In genomic region chr17:33924577-33925283, GRCm38 (mm10) we compare ENCODE assay signal across 9 mouse cellular contexts. TPM values are rescaled to one million over a fixed set of nuclear protein-coding genes. Genes with fewer than 3 reads are reported as not detected.
DNase-seq lines count a peak whose midpoint lies in the region; ATAC-seq and TF ChIP-seq lines count a peak whose summit lies in the region.
"Had no signal": no experiment of that assay in that cellular context is flagged by ENCODE, and none has a peak within 500 bp of the region (broad histone marks: within the 10 kb centered on the region; RNA-seq: fewer than 3 reads in every experiment).

No protein-coding gene starts in this region.

- whole genome bisulfite sequencing in forebrain, postnatal 0 days, result 90% methylated on average over 10 of the region's 10 CpGs
- WGBS in forebrain, embryonic 16.5 days, result 85% methylated on average over 10 of the region's 10 CpGs
- 76% methylated on average over 10 of the region's 10 CpGs for WGBS in liver, postnatal 0 days (ENCODE audit: insufficient replicate concordance)
- whole genome bisulfite sequencing in forebrain, embryonic 13.5 days, result 88% methylated on average over 10 of the region's 10 CpGs

- H3K4me1 ChIP-seq in forebrain, postnatal 0 days (ENCODE audit: insufficient read depth), result peaks cover 10% of the 10 kb centered on the region
- peaks cover 20% of the 10 kb centered on the region for H3K4me1 ChIP-seq in forebrain, embryonic 16.5 days (replicated peaks; ENCODE audit: control insufficient read depth, insufficient read depth, low read length)
- peaks cover 3% of the 10 kb centered on the region; the same call in 1 of the 2 replicates for H3K4me1 ChIP-seq in liver, postnatal 0 days (ENCODE audit: insufficient read depth)
- H3K4me1 ChIP-seq in forebrain, embryonic 13.5 days, result peaks cover 28% of the 10 kb centered on the region

- H3K9ac ChIP-seq in forebrain, postnatal 0 days, result no peak overlapping the region
- no peak overlapping the region for H3K9ac ChIP-seq in forebrain, embryonic 16.5 days (replicated peaks; ENCODE audit: low read depth, low read length)
- H3K9ac ChIP-seq in liver, postnatal 0 days (replicated peaks), result no peak overlapping the region
- no peak overlapping the region for H3K9ac ChIP-seq in forebrain, embryonic 13.5 days
- H3K9ac ChIP-seq: neural tube, embryonic 12.5 days had no signal

- H3K36me3 ChIP-seq in forebrain, postnatal 0 days (ENCODE audit: insufficient read depth), result 0 out of 2 replicates have a peak, but pooled peaks cover 5% of the 10 kb centered on the region
- H3K36me3 ChIP-seq in forebrain, embryonic 16.5 days (ENCODE audit: control insufficient read depth, insufficient read depth), result 0 out of 2 replicates have a peak, but pooled peaks cover 2% of the 10 kb centered on the region
- peaks cover 42% of the 10 kb centered on the region for H3K36me3 ChIP-seq in liver, postnatal 0 days (replicated peaks; ENCODE audit: insufficient read depth, low read length)
- H3K36me3 ChIP-seq in forebrain, embryonic 13.5 days (ENCODE audit: poor library complexity, severe bottlenecking), result peaks cover 13% of the 10 kb centered on the region; the same call in 1 of the 2 replicates

- TF ChIP-seq EP300 in liver, postnatal 0 days (IDR thresholded peaks at IDR 0.05; ENCODE audit: low read depth), result no peak

- DNase-seq in forebrain, postnatal 0 days, result no peak
- DNase-seq in 416B (ENCODE audit: low read depth) (peak; percentile 74), R1 (ENCODE audit: low read depth, low spot score) (peak; percentile 86)
- peak; percentile 67 for DNase-seq in liver, postnatal 0 days
- DNase-seq in urinary bladder, postnatal 10 days (ENCODE audit: low spot score), result no peak
- no peak for DNase-seq in layer of hippocampus, postnatal 14 days (ENCODE audit: low spot score in 2 of 2)

- H3K27me3 ChIP-seq in forebrain, postnatal 0 days (ENCODE audit: insufficient read depth, low read length), result no peaks in the 10 kb centered on the region
- H3K27me3 ChIP-seq in forebrain, embryonic 16.5 days (replicated peaks; ENCODE audit: control insufficient read depth, insufficient read depth, low read length), result no peaks in the 10 kb centered on the region
- no peaks in the 10 kb centered on the region for H3K27me3 ChIP-seq in liver, postnatal 0 days (ENCODE audit: insufficient read depth, low read length)
- no peaks in the 10 kb centered on the region for H3K27me3 ChIP-seq in forebrain, embryonic 13.5 days
- H3K27me3 ChIP-seq: neural tube, embryonic 12.5 days had no signal

- no peak overlapping the region for H3K4me2 ChIP-seq in forebrain, postnatal 0 days (ENCODE audit: low read depth)
- no peak overlapping the region for H3K4me2 ChIP-seq in forebrain, embryonic 16.5 days (ENCODE audit: low read length)
- H3K4me2 ChIP-seq in liver, postnatal 0 days (ENCODE audit: low read depth, low read length), result no peak overlapping the region
- no peak overlapping the region for H3K4me2 ChIP-seq in forebrain, embryonic 13.5 days
- H3K4me2 ChIP-seq: neural tube, embryonic 12.5 days had no signal

- no peak for ATAC-seq in forebrain, postnatal 0 days
- no peak for ATAC-seq in forebrain, embryonic 16.5 days
- no peak for ATAC-seq in liver, postnatal 0 days
- ATAC-seq in forebrain, embryonic 13.5 days, result no peak

- no peak overlapping the region for H3K27ac ChIP-seq in forebrain, postnatal 0 days (ENCODE audit: low read depth, low read length)
- no peak overlapping the region for H3K27ac ChIP-seq in forebrain, embryonic 16.5 days (ENCODE audit: low read length)
- H3K27ac ChIP-seq in liver, postnatal 0 days (ENCODE audit: low read depth), result no peak overlapping the region
- no peak overlapping the region for H3K27ac ChIP-seq in forebrain, embryonic 13.5 days
- H3K27ac ChIP-seq: neural tube, embryonic 12.5 days had no signal

- peak; percentile 66 for TF ChIP-seq CTCF in forebrain, postnatal 0 days (IDR thresholded peaks at IDR 0.05; ENCODE audit: low read depth)
- peak; percentile 80 for TF ChIP-seq CTCF in liver, postnatal 0 days (IDR thresholded peaks at IDR 0.05; ENCODE audit: low read depth)

- H3K4me3 ChIP-seq in forebrain, postnatal 0 days (ENCODE audit: low read depth, low read length), result no peak overlapping the region
- H3K4me3 ChIP-seq in forebrain, embryonic 16.5 days (replicated peaks; ENCODE audit: low read length), result no peak overlapping the region
- H3K4me3 ChIP-seq in liver, postnatal 0 days (ENCODE audit: low read depth, low read length), result no peak overlapping the region
- no peak overlapping the region for H3K4me3 ChIP-seq in forebrain, embryonic 13.5 days
- H3K4me3 ChIP-seq: neural tube, embryonic 12.5 days had no signal

- no peaks in the 10 kb centered on the region for H3K9me3 ChIP-seq in forebrain, postnatal 0 days (ENCODE audit: low read length)
- no peaks in the 10 kb centered on the region for H3K9me3 ChIP-seq in forebrain, embryonic 16.5 days (ENCODE audit: control insufficient read depth, low read length)
- H3K9me3 ChIP-seq in liver, postnatal 0 days (ENCODE audit: low read length), result no peaks in the 10 kb centered on the region
- H3K9me3 ChIP-seq in forebrain, embryonic 13.5 days (replicated peaks), result no peaks in the 10 kb centered on the region
- H3K9me3 ChIP-seq: neural tube, embryonic 12.5 days had no signal

RNA-seq across cellular contexts. Expression of gene Rgl2, which starts 4.6 kb away (rescaled TPM):
- 75.7 and 76.3 TPM in 2 replicates for total RNA-seq in forebrain, postnatal 0 days (2014; rRNA removed)
- 24.1 and 27.1 TPM in 2 replicates for polyA plus RNA-seq in forebrain, postnatal 0 days (2015; fragmentation: Nextera tagmentation; extraction: Ambion mirVana)
- polyA plus RNA-seq in forebrain, embryonic 16.5 days (2015; fragmentation: Nextera tagmentation; extraction: Ambion mirVana), result 40.8 and 52.3 TPM in 2 replicates
- 6.8 and 7.4 TPM in 2 replicates for polyA plus RNA-seq in liver, postnatal 0 days (2015; fragmentation: Nextera tagmentation; extraction: Ambion mirVana)
- polyA plus RNA-seq in forebrain, embryonic 13.5 days (2015; fragmentation: Nextera tagmentation; extraction: Ambion mirVana), result 39.3 and 46.6 TPM in 2 replicates
- 10 to 100 TPM; 67.0 to 68.9 TPM for total RNA-seq in layer of hippocampus, postnatal 14 days (2021)

RNA-seq across cellular contexts. Expression of gene Zbtb22, which starts 9.0 kb away (rescaled TPM):
- total RNA-seq in forebrain, postnatal 0 days (2014; rRNA removed), result 34.4 and 44.0 TPM in 2 replicates
- 20.4 and 22.3 TPM in 2 replicates for polyA plus RNA-seq in forebrain, postnatal 0 days (2015; fragmentation: Nextera tagmentation; extraction: Ambion mirVana)
- 17.1 and 17.2 TPM in 2 replicates for polyA plus RNA-seq in forebrain, embryonic 16.5 days (2015; fragmentation: Nextera tagmentation; extraction: Ambion mirVana)
- 7.1 and 7.9 TPM in 2 replicates for polyA plus RNA-seq in liver, postnatal 0 days (2015; fragmentation: Nextera tagmentation; extraction: Ambion mirVana)
- polyA plus RNA-seq in forebrain, embryonic 13.5 days (2015; fragmentation: Nextera tagmentation; extraction: Ambion mirVana), result 18.1 and 20.6 TPM in 2 replicates
- 10 to 100 TPM; 30.5 to 34.0 TPM for total RNA-seq in layer of hippocampus, postnatal 14 days (2021)

RNA-seq across cellular contexts. Expression of gene Tapbp, which starts 9.0 kb away (rescaled TPM):
- 27.2 and 36.0 TPM in 2 replicates for total RNA-seq in forebrain, postnatal 0 days (2014; rRNA removed)
- polyA plus RNA-seq in forebrain, postnatal 0 days (2015; fragmentation: Nextera tagmentation; extraction: Ambion mirVana), result 25.0 and 26.2 TPM in 2 replicates
- 13.7 and 15.4 TPM in 2 replicates for polyA plus RNA-seq in forebrain, embryonic 16.5 days (2015; fragmentation: Nextera tagmentation; extraction: Ambion mirVana)
- polyA plus RNA-seq in liver, postnatal 0 days (2015; fragmentation: Nextera tagmentation; extraction: Ambion mirVana), result 47.0 and 47.9 TPM in 2 replicates
- polyA plus RNA-seq in forebrain, embryonic 13.5 days (2015; fragmentation: Nextera tagmentation; extraction: Ambion mirVana), result 12.3 and 15.0 TPM in 2 replicates
- total RNA-seq in layer of hippocampus, postnatal 14 days (2021), result 10 to 100 TPM; 27.4 to 34.4 TPM

RNA-seq across cellular contexts. Expression of gene Pfdn6, which starts 15.4 kb away (rescaled TPM):
- 57.0 and 78.4 TPM in 2 replicates for total RNA-seq in forebrain, postnatal 0 days (2014; rRNA removed)
- 173 and 185 TPM in 2 replicates for polyA plus RNA-seq in forebrain, postnatal 0 days (2015; fragmentation: Nextera tagmentation; extraction: Ambion mirVana)
- polyA plus RNA-seq in forebrain, embryonic 16.5 days (2015; fragmentation: Nextera tagmentation; extraction: Ambion mirVana), result 182 and 196 TPM in 2 replicates
- polyA plus RNA-seq in liver, postnatal 0 days (2015; fragmentation: Nextera tagmentation; extraction: Ambion mirVana), result 82.2 and 85.5 TPM in 2 replicates
- 204 and 214 TPM in 2 replicates for polyA plus RNA-seq in forebrain, embryonic 13.5 days (2015; fragmentation: Nextera tagmentation; extraction: Ambion mirVana)
- total RNA-seq in layer of hippocampus, postnatal 14 days (2021), result 10 to 100 TPM; 89.3 to 93.4 TPM

RNA-seq across cellular contexts. Expression of gene Daxx, which starts 15.5 kb away (rescaled TPM):
- total RNA-seq in forebrain, postnatal 0 days (2014; rRNA removed), result 70.4 and 77.1 TPM in 2 replicates
- polyA plus RNA-seq in forebrain, postnatal 0 days (2015; fragmentation: Nextera tagmentation; extraction: Ambion mirVana), result 41.5 and 45.2 TPM in 2 replicates
- polyA plus RNA-seq in forebrain, embryonic 16.5 days (2015; fragmentation: Nextera tagmentation; extraction: Ambion mirVana), result 61.5 and 63.1 TPM in 2 replicates
- polyA plus RNA-seq in liver, postnatal 0 days (2015; fragmentation: Nextera tagmentation; extraction: Ambion mirVana), result 12.6 and 13.0 TPM in 2 replicates
- 60.7 and 68.0 TPM in 2 replicates for polyA plus RNA-seq in forebrain, embryonic 13.5 days (2015; fragmentation: Nextera tagmentation; extraction: Ambion mirVana)
- total RNA-seq in layer of hippocampus, postnatal 14 days (2021), result 10 to 100 TPM; 28.0 to 28.6 TPM

Comparison
In these comparisons a context has a peak if more than half of its experiments do, and no peak if none do; other contexts are left out.
1. DNase-seq: peak in 416B (single experiment), R1 (single experiment) and liver, postnatal 0 days (single experiment); none in forebrain, postnatal 0 days (single experiment), urinary bladder, postnatal 10 days (single experiment) and layer of hippocampus, postnatal 14 days (0 of 2).